Mouse (Mus musculus): ENCODE data around the gene Arpc1b. TPM values are rescaled to one million over a fixed set of nuclear protein-coding genes. Genes with fewer than 3 reads are reported as not detected.
"Not testable (repeated sequence)": the region's sequence is repeated elsewhere in the genome, so short reads cannot be mapped to it uniquely, and the experiment has no call there.

Gene Arpc1b
- 105 and 109 TPM in 2 replicates for polyA plus RNA-seq (2016; fragmentation: Nextera tagmentation; extraction: Ambion mirVana)

DNA sequence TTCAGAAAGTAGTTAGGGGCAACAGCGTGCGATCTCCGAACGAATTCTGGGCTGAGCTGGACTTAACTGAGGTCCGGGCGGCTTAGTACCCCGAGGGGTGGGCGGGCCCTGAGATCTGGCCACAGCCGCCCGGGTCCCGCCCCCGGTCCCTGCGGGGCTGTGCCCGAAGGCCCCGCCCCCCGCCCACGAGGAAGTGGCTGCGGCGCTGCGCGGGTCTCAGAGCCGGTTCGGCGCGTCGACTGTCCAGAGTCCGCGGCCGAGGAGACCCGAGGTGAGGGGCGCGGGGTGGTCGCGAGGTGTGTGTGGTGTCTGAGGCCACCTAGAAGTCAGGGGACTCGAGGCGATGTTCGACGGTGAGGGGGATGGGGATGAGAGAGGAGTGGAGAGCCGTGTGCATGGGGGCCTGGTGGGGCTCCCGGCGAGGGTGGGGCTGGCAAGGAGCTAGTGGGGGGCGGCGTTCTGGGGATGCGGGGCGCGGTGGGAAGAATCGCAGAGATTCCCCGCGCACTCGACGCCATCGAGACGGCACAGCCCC is at the start of gene Arpc1b:
Gene Arpc1b (plus strand): TSS at position 145 of the 535 bp plus-strand sequence.
- peak within 1 kb of the TSS; percentile 65 for H3K27ac ChIP-seq (replicated peaks)
- WGBS = under 1% methylated on average over 52 of the region's 53 CpGs

GRCm38 (mm10) chr5:145064765-145065340 is 49.2 kb upstream of the Arpc1b start:
- no peak for DNase-seq (ENCODE audit: low spot score)
- 91% methylated on average over 1 of the region's 1 CpGs for WGBS
- Histone ChIP-seq H3K27ac (replicated peaks) (no peak overlapping the region), H3K27me3 (ENCODE audit: low read depth, poor library complexity, severe bottlenecking) (no peaks in the 10 kb centered on the region), H3K4me1 (no peaks in the 10 kb centered on the region), H3K36me3 (no peaks in the 10 kb centered on the region), H3K9me3 (replicated peaks) (no peaks in the 10 kb centered on the region), H3K4me3 (no peak overlapping the region)

More for the DNA sequence above, at the start of gene Arpc1b:
- peak; percentile 56 for DNase-seq (ENCODE audit: low spot score)
- Histone ChIP-seq H3K4me3 (peak within 1 kb of the TSS; percentile 62), H3K27me3 (ENCODE audit: low read depth, poor library complexity, severe bottlenecking) (peaks cover 32% of the 10 kb centered on the region), H3K4me1 (peaks cover 14% of the 10 kb centered on the region), H3K9me3 (replicated peaks) (peaks cover 1% of the 10 kb centered on the region; the same call in 1 of the 2 replicates), H3K36me3 (peaks cover 23% of the 10 kb centered on the region)

- Histone ChIP-seq H3K4me1 (no peaks in the 10 kb centered on the region), H3K4me3 (no peak overlapping the region), H3K36me3 (no peaks in the 10 kb centered on the region), H3K9me3 (replicated peaks) (no peaks in the 10 kb centered on the region), H3K27ac (replicated peaks) (no peak overlapping the region), H3K27me3 (ENCODE audit: low read depth, poor library complexity, severe bottlenecking) (no peaks in the 10 kb centered on the region)
- WGBS = 72% methylated on average over 3 of the region's 3 CpGs
- no peak for DNase-seq (ENCODE audit: low spot score)
Measured at GRCm38 (mm10) chr5:145068863-145069262, 45.2 kb upstream of the Arpc1b start.

- no peaks in the 10 kb centered on the region for H3K9me3 ChIP-seq (replicated peaks)
- H3K36me3 ChIP-seq = no peaks in the 10 kb centered on the region
- H3K4me1 ChIP-seq = no peaks in the 10 kb centered on the region
- WGBS = 3% methylated on average over 5 of the region's 5 CpGs
- H3K27ac ChIP-seq (replicated peaks) = no peak overlapping the region
- H3K27me3 ChIP-seq (ENCODE audit: low read depth, poor library complexity, severe bottlenecking) = no peaks in the 10 kb centered on the region
- peak; percentile 68 for DNase-seq (ENCODE audit: low spot score)
- H3K4me3 ChIP-seq = no peak overlapping the region
Measured at GRCm38 (mm10) chr5:145069707-145070106, 44.3 kb upstream of the Arpc1b start.

- no peak overlapping the region for H3K4me3 ChIP-seq
- H3K4me1 ChIP-seq = no peaks in the 10 kb centered on the region
- H3K27me3 ChIP-seq (ENCODE audit: low read depth, poor library complexity, severe bottlenecking) = no peaks in the 10 kb centered on the region
- DNase-seq (ENCODE audit: low spot score) = no peak
- no peaks in the 10 kb centered on the region for H3K36me3 ChIP-seq
- H3K9me3 ChIP-seq (replicated peaks) = no peaks in the 10 kb centered on the region
- WGBS = 57% methylated on average over 6 of the region's 6 CpGs
- no peak overlapping the region for H3K27ac ChIP-seq (replicated peaks)
Measured at GRCm38 (mm10) chr5:145071342-145071741, 42.7 kb upstream of the Arpc1b start.

GRCm38 (mm10) chr5:145075081-145075480 is 38.9 kb upstream of the Arpc1b start:
- no peaks in the 10 kb centered on the region for H3K36me3 ChIP-seq
- no peak overlapping the region for H3K4me3 ChIP-seq
- DNase-seq (ENCODE audit: low spot score) = no peak
- H3K9me3 ChIP-seq (replicated peaks) = no peaks in the 10 kb centered on the region
- H3K4me1 ChIP-seq = no peaks in the 10 kb centered on the region
- 63% methylated on average over 3 of the region's 3 CpGs for WGBS
- no peak overlapping the region for H3K27ac ChIP-seq (replicated peaks)
- no peaks in the 10 kb centered on the region for H3K27me3 ChIP-seq (ENCODE audit: low read depth, poor library complexity, severe bottlenecking)

DNA sequence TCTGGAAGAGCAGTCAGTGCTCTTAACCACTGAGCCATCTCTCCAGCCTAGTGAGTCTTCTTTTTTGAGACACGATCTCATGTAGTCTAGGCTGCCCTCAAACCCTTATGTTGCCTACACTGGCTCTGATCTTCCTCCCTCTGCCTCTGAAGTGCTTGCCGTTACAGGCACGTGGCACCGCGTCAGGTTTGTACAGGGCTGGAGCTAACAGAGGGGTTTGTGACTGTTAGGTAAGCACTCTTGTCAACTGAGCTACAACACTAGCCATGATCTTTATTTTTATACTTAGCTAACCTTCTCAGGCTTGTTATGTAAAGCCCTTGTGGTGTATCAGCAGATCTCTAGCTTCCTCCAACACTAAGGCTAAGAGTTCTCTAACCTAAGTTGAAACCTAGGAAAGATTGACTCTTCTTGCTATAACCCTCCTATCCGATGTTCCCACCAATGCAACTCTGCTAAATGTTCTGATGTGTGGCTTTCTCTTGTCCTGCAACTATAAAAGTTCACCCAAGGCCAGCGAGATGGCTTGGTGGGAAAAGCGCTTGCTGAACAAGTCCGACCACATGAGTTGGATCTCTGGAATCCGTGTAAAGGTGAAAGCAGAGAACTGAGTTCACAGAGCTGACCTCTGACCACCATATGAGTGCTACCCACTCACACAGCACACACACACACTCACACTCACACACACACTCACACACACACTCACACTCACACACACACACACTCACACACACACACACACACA is 32.0 kb upstream of the Arpc1b start:
- no peaks in the 10 kb centered on the region for H3K9me3 ChIP-seq (replicated peaks)
- DNase-seq (ENCODE audit: low spot score) = no peak
- 92% methylated on average over 10 of the region's 10 CpGs for WGBS
- peaks cover 15% of the 10 kb centered on the region for H3K36me3 ChIP-seq
- H3K4me3 ChIP-seq = no peak overlapping the region
- no peaks in the 10 kb centered on the region for H3K27me3 ChIP-seq (ENCODE audit: low read depth, poor library complexity, severe bottlenecking)
- H3K27ac ChIP-seq (replicated peaks) = no peak overlapping the region
- peaks cover 13% of the 10 kb centered on the region for H3K4me1 ChIP-seq

DNA sequence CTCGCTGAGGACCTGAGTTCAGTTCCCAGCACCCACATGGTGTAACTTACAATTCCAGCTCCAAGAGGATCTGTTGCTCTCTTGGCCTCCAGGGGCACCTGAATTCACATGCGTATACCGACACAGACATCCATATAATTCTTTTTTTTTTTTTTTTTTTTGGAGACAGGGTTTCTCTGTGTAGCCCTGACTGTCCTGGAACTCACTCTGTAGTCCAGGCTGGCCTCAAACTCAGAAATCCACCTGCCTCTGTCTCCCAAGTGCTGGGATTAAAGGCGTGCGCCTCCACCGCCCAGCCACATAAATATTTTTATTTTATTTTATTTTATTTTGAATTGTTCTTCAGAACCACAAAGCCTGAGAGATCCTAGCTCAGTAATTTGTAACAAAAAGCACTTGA is 30.8 kb upstream of the Arpc1b start:
- not testable (repeated sequence) for DNase-seq (ENCODE audit: low spot score); H3K27me3 ChIP-seq (ENCODE audit: low read depth, poor library complexity, severe bottlenecking); H3K9me3 ChIP-seq (replicated peaks)
- whole genome bisulfite sequencing = 57% methylated on average over 6 of the region's 6 CpGs
- Histone ChIP-seq H3K4me3 (peak overlapping the region; percentile 84), H3K36me3 (peaks cover 25% of the 10 kb centered on the region), H3K27ac (replicated peaks) (peak overlapping the region; percentile 88), H3K4me1 (peaks cover 13% of the 10 kb centered on the region)

GRCm38 (mm10) chr5:145083632-145084451 is 30.2 kb upstream of the Arpc1b start, which contains the start of the genes Arpc1a and Kpna7:
Gene Arpc1a, plus strand, starts transcription at chr5:145083830.
Gene Kpna7, minus strand, starts transcription at chr5:145084030.
- peak; percentile 92 for DNase-seq (ENCODE audit: low spot score)
- H3K36me3 ChIP-seq = peaks cover 31% of the 10 kb centered on the region
- H3K27ac ChIP-seq (replicated peaks) = peak within 1 kb of the TSS; percentile 88
- peak within 1 kb of the TSS; percentile 84 for H3K4me3 ChIP-seq
- H3K27me3 ChIP-seq (ENCODE audit: low read depth, poor library complexity, severe bottlenecking) = no peaks in the 10 kb centered on the region
- 1% methylated on average over 54 of the region's 54 CpGs for WGBS
- H3K9me3 ChIP-seq (replicated peaks) = no peaks in the 10 kb centered on the region; the same call in 1 of the 2 replicates
- H3K4me1 ChIP-seq = peaks cover 13% of the 10 kb centered on the region

DNA sequence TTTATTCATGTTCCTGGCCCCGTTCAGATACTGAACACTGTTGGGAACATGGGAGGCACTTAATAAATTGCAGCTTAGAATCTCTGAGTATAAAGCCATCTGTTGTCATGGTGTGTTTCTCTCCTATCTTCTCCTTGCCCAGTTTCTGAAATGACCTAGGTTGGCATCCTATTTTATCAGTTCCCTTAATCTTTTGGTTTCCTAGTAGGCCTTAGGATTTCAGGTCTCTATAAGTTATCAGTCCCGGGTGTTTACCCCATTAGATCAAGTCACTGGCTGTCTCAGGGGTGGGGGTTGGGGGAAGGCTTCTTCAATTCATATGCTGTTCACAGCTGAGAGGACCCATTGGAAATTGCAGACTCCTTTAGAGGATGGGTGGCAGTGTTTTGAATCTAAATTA is 29.2 kb upstream of the Arpc1b start:
- Histone ChIP-seq H3K27ac (replicated peaks) (no peak overlapping the region), H3K36me3 (peaks cover 37% of the 10 kb centered on the region), H3K9me3 (replicated peaks) (no peaks in the 10 kb centered on the region; the same call in 1 of the 2 replicates), H3K27me3 (ENCODE audit: low read depth, poor library complexity, severe bottlenecking) (no peaks in the 10 kb centered on the region), H3K4me1 (peaks cover 13% of the 10 kb centered on the region), H3K4me3 (peak overlapping the region; percentile 84)
- no peak for DNase-seq (ENCODE audit: low spot score)
- 84% methylated on average over 2 of the region's 2 CpGs for WGBS

DNA sequence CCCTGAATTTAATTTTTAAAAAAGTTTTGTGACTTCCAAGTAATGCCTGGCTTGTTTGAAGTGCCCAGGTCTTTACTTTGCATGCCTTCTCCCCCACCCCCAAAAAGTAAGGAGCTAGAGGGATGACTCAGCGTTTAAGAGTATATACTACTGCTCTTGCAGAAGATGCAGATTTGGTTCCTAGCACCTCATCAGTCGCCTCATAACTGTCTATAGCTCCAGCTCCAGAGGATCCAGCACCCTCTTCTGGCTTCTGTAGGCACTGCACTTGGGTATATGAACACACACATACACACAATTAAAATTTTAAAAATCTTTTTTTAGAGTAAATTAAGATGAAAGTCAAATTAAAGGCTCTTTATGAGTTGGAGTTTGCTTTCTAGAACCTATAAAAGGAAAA is 25.8 kb upstream of the Arpc1b start:
- Histone ChIP-seq H3K36me3 (peaks cover 66% of the 10 kb centered on the region), H3K4me3 (no peak overlapping the region), H3K9me3 (replicated peaks) (no peaks in the 10 kb centered on the region; the same call in 1 of the 2 replicates), H3K4me1 (peaks cover 13% of the 10 kb centered on the region), H3K27me3 (ENCODE audit: low read depth, poor library complexity, severe bottlenecking) (no peaks in the 10 kb centered on the region), H3K27ac (replicated peaks) (no peak overlapping the region)
- no peak for DNase-seq (ENCODE audit: low spot score)
- WGBS = 97% methylated on average over 2 of the region's 2 CpGs

DNA sequence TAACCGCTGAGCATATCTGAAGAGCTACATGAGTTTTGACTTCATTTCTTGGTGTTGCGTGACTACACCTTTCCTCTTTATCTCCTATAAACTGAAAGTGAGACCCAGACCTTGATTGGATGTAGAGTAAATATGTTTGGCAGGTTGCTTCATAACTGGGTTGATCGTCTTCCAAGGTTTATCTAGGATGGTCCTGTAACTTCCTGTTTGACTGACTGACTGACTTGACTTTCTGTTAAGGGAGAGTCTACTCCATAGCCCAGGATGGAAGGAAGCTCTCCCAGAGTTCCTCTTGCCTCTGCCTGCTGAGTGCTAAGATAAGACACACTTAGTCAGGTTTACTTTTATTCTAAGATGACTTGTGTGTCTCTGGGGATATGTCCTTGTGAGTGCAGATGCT is 24.1 kb upstream of the Arpc1b start:
- Histone ChIP-seq H3K4me1 (peaks cover 4% of the 10 kb centered on the region), H3K27ac (replicated peaks) (no peak overlapping the region), H3K4me3 (no peak overlapping the region), H3K36me3 (peaks cover 82% of the 10 kb centered on the region), H3K9me3 (replicated peaks) (no peaks in the 10 kb centered on the region; the same call in 1 of the 2 replicates), H3K27me3 (ENCODE audit: low read depth, poor library complexity, severe bottlenecking) (no peaks in the 10 kb centered on the region)
- DNase-seq (ENCODE audit: low spot score) = no peak
- WGBS = 92% methylated on average over 3 of the region's 3 CpGs

Measured in midbrain, embryonic 10.5 days (tissue).